Mouse (Mus musculus): ENCODE data around the gene Agbl1.

GRCm38 (mm10) chr7:76354510-76354909, 124.8 kb downstream of the Agbl1 start:
- no peak for TF ChIP-seq CTCF (IDR thresholded peaks at IDR 0.05; ENCODE audit: extremely low read depth, insufficient read length, insufficient replicate concordance, low read depth, low read length)
- TF ChIP-seq POLR2A (IDR thresholded peaks at IDR 0.05; ENCODE audit: low read depth, low read length), result no peak

Data from small intestine, adult 2 months (tissue).